Mouse (Mus musculus) forebrain, embryonic 14.5 days (tissue): ENCODE results near the gene Pwwp2b. TPM values are rescaled to one million over a fixed set of nuclear protein-coding genes. Genes with fewer than 3 reads are reported as not detected.
A peak's percentile ranks its signal among the peaks of the same experiment; 100 is the strongest.

Experiments
- ATAC-seq: fragments of 200-750 bp; cut with Nextera tagmentation; 2 replicates; pipeline ENCODE4 v1.8.0; 2017; ENCODE audit warnings: mild to moderate bottlenecking, moderate library complexity
- DNase-seq: peaks from one replicate; pipeline ENCODE4 v3.0.0-alpha.2; 2015; ENCODE audit warnings: low spot score
- H3K27ac ChIP-seq: fragments of 300-500 bp; sonication (generic); 2 replicates; pipeline ENCODE4 v1.5.1; 2014; ENCODE audit warnings: low read depth, mild to moderate bottlenecking, control low read depth, low read length, moderate library complexity
- H3K27me3 ChIP-seq: fragments of 300-500 bp; sonication (generic); replicated peaks from 2 replicates; pipeline ENCODE4 v1.6.1; 2014; ENCODE audit warnings: low read length, control low read depth, mixed read lengths; ENCODE audit not compliant: control insufficient read depth, insufficient read depth
- H3K36me3 ChIP-seq: fragments of 300-500 bp; sonication (generic); 2 replicates; pipeline ENCODE4 v1.6.1; 2014; ENCODE audit warnings: low read length, control low read depth; ENCODE audit not compliant: control insufficient read depth, insufficient read depth
- H3K4me1 ChIP-seq: fragments of 300-500 bp; sonication (generic); 2 replicates; pipeline ENCODE4 v1.6.1; 2014; ENCODE audit warnings: antibody characterized with exemption, low read length, control low read depth; ENCODE audit not compliant: control insufficient read depth, insufficient read depth
- H3K4me2 ChIP-seq: fragments of 300-500 bp; sonication (generic); 2 replicates; pipeline ENCODE4 v1.6.1; 2014; ENCODE audit warnings: mild to moderate bottlenecking, control low read depth, low read length
- H3K4me3 ChIP-seq: fragments of 300-500 bp; sonication (generic); 2 replicates; pipeline ENCODE4 v1.5.1; 2014; ENCODE audit warnings: low read depth, low read length, control low read depth
- H3K9ac ChIP-seq: fragments of 300-500 bp; sonication (generic); 2 replicates; pipeline ENCODE4 v1.6.1; 2014; ENCODE audit warnings: mild to moderate bottlenecking, low read length, control low read depth, moderate library complexity
- H3K9me3 ChIP-seq: fragments of 300-500 bp; sonication (generic); replicated peaks from 2 replicates; pipeline ENCODE4 v1.6.1; 2016; ENCODE audit warnings: low read length, control low read depth, mixed read lengths; ENCODE audit not compliant: control insufficient read depth
- WGBS: fragments of 180-500 bp; shearing (Covaris S2); extraction: QIAGEN DNeasy Blood & Tissue Kit; methylation state at CpG from one replicate; pipeline ENCODE4 v1.1.7; 2014; 5-methylcytosine and 5-hydroxymethylcytosine counted together
- polyA plus RNA-seq: library from polyadenylated mRNA; unstranded; fragments of >200 nt; fragmentation: Nextera tagmentation; extraction: Ambion mirVana; gene quantifications from 2 replicates; pipeline ENCODE4 v1.2.1, GENCODE M21; 2014

Pwwp2b gene
- polyA plus RNA-seq, 1 experiment from 2014 or later: 4.2 TPM

DNA sequence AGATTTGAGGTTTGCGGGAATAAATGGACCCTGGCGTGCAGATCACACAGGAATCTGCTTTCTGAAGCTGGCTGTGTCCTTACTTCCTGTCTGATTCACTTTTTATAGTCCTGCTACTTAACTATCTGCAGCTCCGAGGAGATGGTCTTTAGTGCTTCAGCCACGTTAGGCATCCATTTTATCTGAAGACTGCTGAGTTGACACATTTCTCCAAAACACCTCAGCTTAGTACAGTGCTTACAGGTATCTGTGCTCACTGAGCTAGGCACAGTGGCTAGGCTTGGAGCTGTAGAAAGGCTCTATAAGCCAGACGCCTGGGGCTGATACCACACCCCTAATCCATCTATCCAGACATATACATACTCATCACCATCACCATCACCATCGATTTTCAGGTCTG is 17.4 kb downstream of the Pwwp2b start:
- no peak for DNase-seq
- Histone ChIP-seq H3K27me3 (no peaks in the 10 kb centered on the region), H3K9me3 (no peaks in the 10 kb centered on the region), H3K4me3 (no peak overlapping the region), H3K9ac (no peak overlapping the region), H3K4me2 (no peak overlapping the region), H3K36me3 (no peaks in the 10 kb centered on the region), H3K4me1 (no peaks in the 10 kb centered on the region), H3K27ac (no peak overlapping the region)
- WGBS: 90% methylated on average over 6 of the region's 6 CpGs
- no peak for ATAC-seq

DNA sequence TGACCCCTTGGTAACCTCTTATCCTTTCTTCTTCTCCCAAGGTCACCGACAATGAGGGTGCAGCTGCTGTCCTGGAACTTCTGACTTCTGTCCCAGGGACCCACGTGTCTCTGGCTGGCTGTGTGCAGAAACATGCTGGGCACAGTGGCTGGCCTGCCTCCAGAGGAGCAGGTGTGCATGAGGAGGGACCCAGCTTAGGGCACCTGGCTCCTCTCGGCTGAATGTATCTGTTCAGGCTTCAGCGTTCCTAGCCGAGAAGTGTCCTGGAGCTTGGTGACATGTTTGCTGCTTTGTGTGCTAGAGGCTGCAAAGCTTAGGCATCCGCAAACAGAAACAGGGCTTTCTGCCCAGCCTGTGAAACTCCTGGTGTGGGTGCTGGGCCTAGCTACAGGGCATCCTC is 18.1 kb downstream of the Pwwp2b start:
- Histone ChIP-seq H3K9ac (no peak overlapping the region), H3K36me3 (no peaks in the 10 kb centered on the region), H3K4me2 (no peak overlapping the region), H3K9me3 (no peaks in the 10 kb centered on the region), H3K27me3 (no peaks in the 10 kb centered on the region), H3K4me1 (no peaks in the 10 kb centered on the region), H3K4me3 (no peak overlapping the region), H3K27ac (no peak overlapping the region)
- ATAC-seq (no peak), DNase-seq (no peak)
- WGBS: 73% methylated on average over 6 of the region's 6 CpGs

GRCm38 (mm10) chr7:139266886-139267870 is 18.9 kb downstream of the Pwwp2b start:
- Histone ChIP-seq H3K9ac (no peak overlapping the region), H3K9me3 (no peaks in the 10 kb centered on the region), H3K4me3 (no peak overlapping the region), H3K4me1 (peaks cover 2% of the 10 kb centered on the region; the same call in 1 of the 2 replicates), H3K36me3 (no peaks in the 10 kb centered on the region), H3K27me3 (no peaks in the 10 kb centered on the region), H3K27ac (no peak overlapping the region), H3K4me2 (no peak overlapping the region)
- DNase-seq (no peak), ATAC-seq (no peak)
- 73% methylated on average over 8 of the region's 8 CpGs for WGBS

DNA sequence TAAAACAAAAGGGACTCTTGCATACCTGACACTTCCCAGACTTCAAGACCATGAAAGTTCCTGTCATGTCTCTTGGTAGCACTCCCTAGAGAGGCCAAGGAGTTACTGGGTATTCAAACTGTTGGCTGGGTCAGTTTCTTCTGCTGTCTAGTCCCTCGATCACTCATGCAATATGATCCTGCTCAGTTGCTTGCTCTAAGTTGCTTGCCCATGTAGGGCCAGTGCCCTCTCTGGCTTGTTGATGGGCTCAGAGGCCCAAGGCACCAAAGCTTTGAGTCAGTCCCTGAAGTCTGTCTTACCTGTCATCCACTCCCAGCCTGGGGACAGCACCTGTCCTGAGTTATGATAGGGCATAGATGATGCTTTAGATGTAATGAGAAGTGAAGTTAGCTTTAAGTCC is 22.5 kb downstream of the Pwwp2b start:
- Histone ChIP-seq H3K27me3 (no peaks in the 10 kb centered on the region), H3K27ac (no peak overlapping the region), H3K36me3 (no peaks in the 10 kb centered on the region), H3K4me1 (peaks cover 6% of the 10 kb centered on the region; the same call in 1 of the 2 replicates), H3K9ac (no peak overlapping the region), H3K4me3 (no peak overlapping the region), H3K9me3 (no peaks in the 10 kb centered on the region), H3K4me2 (no peak overlapping the region)
- ATAC-seq (no peak), DNase-seq (no peak)
- WGBS: 79% methylated on average over 1 of the region's 1 CpGs

GRCm38 (mm10) chr7:139271871-139272270 is 23.6 kb downstream of the Pwwp2b start:
- Histone ChIP-seq H3K4me2 (no peak overlapping the region), H3K4me1 (peaks cover 10% of the 10 kb centered on the region; the same call in 1 of the 2 replicates), H3K9ac (no peak overlapping the region), H3K9me3 (no peaks in the 10 kb centered on the region), H3K27me3 (no peaks in the 10 kb centered on the region), H3K4me3 (no peak overlapping the region), H3K27ac (no peak overlapping the region), H3K36me3 (no peaks in the 10 kb centered on the region)
- DNase-seq (peak; percentile 41), ATAC-seq (no peak)
- WGBS: 73% methylated on average over 5 of the region's 5 CpGs

GRCm38 (mm10) chr7:139272639-139273396 is 24.5 kb downstream of the Pwwp2b start:
- WGBS: 50% methylated on average over 1 of the region's 1 CpGs
- ATAC-seq: peak; percentile 40; the same call in 1 of the 2 replicates

GRCm38 (mm10) chr7:139273397-139273719 is 25.1 kb downstream of the Pwwp2b start:
- Histone ChIP-seq H3K9ac (no peak overlapping the region), H3K4me2 (no peak overlapping the region), H3K36me3 (no peaks in the 10 kb centered on the region), H3K9me3 (no peaks in the 10 kb centered on the region), H3K4me3 (no peak overlapping the region), H3K4me1 (peaks cover 10% of the 10 kb centered on the region; the same call in 1 of the 2 replicates), H3K27ac (no peak overlapping the region), H3K27me3 (no peaks in the 10 kb centered on the region)
- 93% methylated on average over 2 of the region's 2 CpGs for WGBS
- no peak for ATAC-seq
- DNase-seq: no peak

More at GRCm38 (mm10) chr7:139272639-139273396, 24.5 kb downstream of the Pwwp2b start:
- no peaks in the 10 kb centered on the region for H3K27me3 ChIP-seq
- H3K4me2 ChIP-seq: no peak overlapping the region
- peaks cover 10% of the 10 kb centered on the region; the same call in 1 of the 2 replicates for H3K4me1 ChIP-seq
- H3K4me3 ChIP-seq: no peak overlapping the region
- H3K36me3 ChIP-seq: no peaks in the 10 kb centered on the region
- peak; percentile 64 for DNase-seq
- H3K9me3 ChIP-seq: no peaks in the 10 kb centered on the region
- 0 out of 2 replicates have a peak overlapping the region, but pooled peaks have one; percentile 1 for H3K27ac ChIP-seq
- H3K9ac ChIP-seq: no peak overlapping the region

GRCm38 (mm10) chr7:139275586-139275985 is 27.3 kb downstream of the Pwwp2b start:
- ATAC-seq (peak; percentile 46), DNase-seq (peak; percentile 61)

More at GRCm38 (mm10) chr7:139275586-139275985, 27.3 kb downstream of the Pwwp2b start:
- peaks cover 10% of the 10 kb centered on the region; the same call in 1 of the 2 replicates for H3K4me1 ChIP-seq
- no peak overlapping the region for H3K4me3 ChIP-seq
- H3K9me3 ChIP-seq: no peaks in the 10 kb centered on the region
- no peaks in the 10 kb centered on the region for H3K27me3 ChIP-seq
- H3K27ac ChIP-seq: no peak overlapping the region
- H3K9ac ChIP-seq: no peak overlapping the region
- 55% methylated on average over 10 of the region's 10 CpGs for WGBS
- H3K36me3 ChIP-seq: no peaks in the 10 kb centered on the region
- H3K4me2 ChIP-seq: no peak overlapping the region
